Mouse (Mus musculus): ENCODE measurements around the gene Lefty2. TPM values are rescaled to one million over a fixed set of nuclear protein-coding genes. Genes with fewer than 3 reads are reported as not detected.

Gene Lefty2
- polyA plus RNA-seq, 1 experiment from 2014 or later, result 0.25 TPM

DNA sequence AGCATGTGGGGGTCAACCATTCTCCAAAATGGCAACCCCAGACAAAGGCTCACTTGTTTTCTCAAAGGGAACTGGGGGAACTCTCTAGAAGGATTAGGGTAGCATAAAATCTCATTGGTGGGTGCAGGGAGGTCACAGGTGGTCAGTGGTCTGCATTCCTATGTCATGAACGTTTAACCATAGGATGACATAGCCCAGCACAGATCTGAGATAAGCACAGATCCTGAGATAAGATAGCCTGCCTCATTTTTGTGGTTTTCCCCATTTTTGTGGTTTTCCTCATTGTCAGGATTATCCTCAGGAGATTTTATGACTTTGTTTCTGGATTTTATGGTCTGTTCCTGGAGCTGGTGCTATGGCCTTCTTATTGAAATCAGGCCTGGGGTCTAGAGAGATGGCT is 24.1 kb downstream of the Lefty2 start:
- no peaks in the 10 kb centered on the region for H3K27me3 ChIP-seq (replicated peaks; ENCODE audit: control insufficient read depth, insufficient read depth, low read length)
- no peak overlapping the region for H3K9ac ChIP-seq (ENCODE audit: low read depth, low read length)
- H3K9me3 ChIP-seq (ENCODE audit: control insufficient read depth, low read length), result no peaks in the 10 kb centered on the region
- no peak overlapping the region for H3K4me3 ChIP-seq (ENCODE audit: low read depth, low read length)
- H3K4me2 ChIP-seq (ENCODE audit: low read depth, low read length), result no peak overlapping the region
- whole genome bisulfite sequencing, result 44% methylated on average over 1 of the region's 1 CpGs
- ATAC-seq (ENCODE audit: low read depth), result no peak
- H3K36me3 ChIP-seq (ENCODE audit: control insufficient read depth, insufficient read depth, low read length), result no peaks in the 10 kb centered on the region
- no peak overlapping the region for H3K27ac ChIP-seq (replicated peaks; ENCODE audit: low read depth, low read length)
- peaks cover 8% of the 10 kb centered on the region for H3K4me1 ChIP-seq (ENCODE audit: control insufficient read depth, insufficient read depth, low read length)
- DNase-seq (ENCODE audit: low spot score), result no peak

DNA sequence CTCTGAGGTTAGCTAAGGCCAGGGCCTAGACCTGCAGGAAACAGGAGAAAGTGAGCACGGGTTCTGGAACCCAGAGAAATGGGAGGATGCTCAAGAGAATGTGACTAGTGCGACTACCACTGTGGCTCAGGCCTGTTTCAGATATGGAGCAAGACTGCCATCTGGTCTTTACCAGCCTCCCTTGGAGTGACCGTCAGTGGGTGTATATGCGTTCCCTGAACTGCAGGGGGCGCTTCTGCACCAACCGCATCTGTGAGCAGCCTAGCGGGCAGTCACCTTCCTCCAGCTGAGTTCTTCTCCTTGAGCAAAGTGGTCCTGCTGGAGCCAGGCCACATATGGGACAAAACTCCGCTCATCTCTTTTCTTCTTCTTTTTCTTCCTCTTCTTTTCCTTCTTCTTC is 26.8 kb downstream of the Lefty2 start:
- no peak for DNase-seq (ENCODE audit: low spot score)
- Histone ChIP-seq H3K4me1 (ENCODE audit: control insufficient read depth, insufficient read depth, low read length) (no peaks in the 10 kb centered on the region), H3K27me3 (replicated peaks; ENCODE audit: control insufficient read depth, insufficient read depth, low read length) (no peaks in the 10 kb centered on the region), H3K9me3 (ENCODE audit: control insufficient read depth, low read length) (no peaks in the 10 kb centered on the region), H3K36me3 (ENCODE audit: control insufficient read depth, insufficient read depth, low read length) (no peaks in the 10 kb centered on the region), H3K9ac (ENCODE audit: low read depth, low read length) (no peak overlapping the region), H3K27ac (replicated peaks; ENCODE audit: low read depth, low read length) (no peak overlapping the region), H3K4me3 (ENCODE audit: low read depth, low read length) (no peak overlapping the region), H3K4me2 (ENCODE audit: low read depth, low read length) (no peak overlapping the region)
- WGBS, result 36% methylated on average over 8 of the region's 8 CpGs
- no peak for ATAC-seq (ENCODE audit: low read depth)

DNA sequence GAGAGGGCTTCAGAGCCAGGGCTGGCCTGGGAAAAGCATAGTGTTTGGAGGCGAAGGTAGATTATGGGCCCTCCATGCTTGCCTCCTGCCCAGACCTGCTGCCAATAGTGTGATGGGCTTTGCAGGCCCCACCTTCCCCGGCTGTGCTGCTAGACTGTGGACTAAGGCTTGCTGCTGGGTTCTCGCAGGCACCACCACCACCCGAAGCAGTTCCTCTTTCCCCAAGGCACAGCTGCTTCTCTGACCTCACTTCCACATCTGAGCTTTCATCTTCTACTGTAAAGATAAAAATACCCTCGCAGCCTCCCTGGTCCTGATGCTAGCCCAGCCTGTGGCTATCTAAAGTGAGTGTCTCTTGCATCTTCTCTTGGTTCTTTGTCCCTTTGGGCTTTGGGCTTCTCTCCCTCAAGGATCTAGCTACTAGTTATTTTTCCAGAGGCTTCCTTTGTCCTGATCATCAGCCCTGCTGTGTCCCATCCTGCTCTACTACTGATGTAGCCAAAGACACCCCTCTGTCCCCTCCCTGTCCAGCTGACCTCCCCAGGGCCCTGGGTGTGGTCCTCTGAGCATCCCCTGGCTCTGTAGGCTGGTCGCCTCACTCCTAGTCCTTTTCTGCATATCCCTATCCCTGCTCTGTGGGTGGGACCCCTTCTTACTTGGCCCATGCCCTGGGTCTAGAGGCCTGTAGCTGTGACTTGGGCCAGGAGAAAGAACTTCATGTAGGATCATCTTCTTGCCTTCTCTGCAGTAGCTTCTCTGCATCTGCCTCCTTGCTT is 29.6 kb downstream of the Lefty2 start:
- Histone ChIP-seq H3K4me1 (ENCODE audit: control insufficient read depth, insufficient read depth, low read length) (no peaks in the 10 kb centered on the region), H3K27ac (replicated peaks; ENCODE audit: low read depth, low read length) (no peak overlapping the region), H3K36me3 (ENCODE audit: control insufficient read depth, insufficient read depth, low read length) (no peaks in the 10 kb centered on the region), H3K9me3 (ENCODE audit: control insufficient read depth, low read length) (no peaks in the 10 kb centered on the region), H3K4me2 (ENCODE audit: low read depth, low read length) (no peak overlapping the region), H3K27me3 (replicated peaks; ENCODE audit: control insufficient read depth, insufficient read depth, low read length) (no peaks in the 10 kb centered on the region), H3K9ac (ENCODE audit: low read depth, low read length) (no peak overlapping the region), H3K4me3 (ENCODE audit: low read depth, low read length) (no peak overlapping the region)
- DNase-seq (ENCODE audit: low spot score) (no peak), ATAC-seq (ENCODE audit: low read depth) (no peak)
- 74% methylated on average over 6 of the region's 6 CpGs for WGBS

DNA sequence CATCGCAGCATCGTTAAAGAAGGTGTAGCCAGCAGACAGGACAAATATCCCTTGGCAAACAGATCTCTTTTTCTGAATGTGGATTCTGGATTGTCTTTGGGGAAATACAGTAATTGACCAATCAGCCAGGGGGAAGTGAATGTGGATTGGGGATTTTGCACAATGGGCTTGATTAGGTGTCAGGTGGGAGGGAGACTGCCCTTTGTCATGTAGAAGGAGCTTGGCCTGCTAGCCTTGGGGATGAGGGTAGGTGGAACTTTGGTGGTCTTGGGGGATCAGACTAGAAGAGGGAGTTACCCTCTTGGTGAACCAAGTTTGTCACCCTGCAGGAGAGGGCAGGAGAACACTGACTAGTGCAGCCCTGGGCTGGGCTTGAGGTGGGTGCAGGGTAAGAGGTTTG is 31.8 kb downstream of the Lefty2 start:
- 43% methylated on average over 2 of the region's 2 CpGs for WGBS
- no peaks in the 10 kb centered on the region for H3K36me3 ChIP-seq (ENCODE audit: control insufficient read depth, insufficient read depth, low read length)
- no peak for ATAC-seq (ENCODE audit: low read depth)

GRCm38 (mm10) chr1:180926286-180926685 is 33.4 kb downstream of the Lefty2 start:
- DNase-seq (ENCODE audit: low spot score), result no peak
- Histone ChIP-seq H3K27me3 (replicated peaks; ENCODE audit: control insufficient read depth, insufficient read depth, low read length) (no peaks in the 10 kb centered on the region), H3K27ac (replicated peaks; ENCODE audit: low read depth, low read length) (no peak overlapping the region), H3K9ac (ENCODE audit: low read depth, low read length) (no peak overlapping the region), H3K9me3 (ENCODE audit: control insufficient read depth, low read length) (no peaks in the 10 kb centered on the region), H3K4me2 (ENCODE audit: low read depth, low read length) (no peak overlapping the region), H3K36me3 (ENCODE audit: control insufficient read depth, insufficient read depth, low read length) (no peaks in the 10 kb centered on the region), H3K4me1 (ENCODE audit: control insufficient read depth, insufficient read depth, low read length) (no peaks in the 10 kb centered on the region), H3K4me3 (ENCODE audit: low read depth, low read length) (no peak overlapping the region)
- WGBS, result 64% methylated on average over 4 of the region's 4 CpGs
- no peak for ATAC-seq (ENCODE audit: low read depth)

More for the DNA sequence above, 31.8 kb downstream of the Lefty2 start:
- Histone ChIP-seq H3K27me3 (replicated peaks; ENCODE audit: control insufficient read depth, insufficient read depth, low read length) (no peaks in the 10 kb centered on the region), H3K9ac (ENCODE audit: low read depth, low read length) (no peak overlapping the region), H3K4me3 (ENCODE audit: low read depth, low read length) (no peak overlapping the region), H3K9me3 (ENCODE audit: control insufficient read depth, low read length) (no peaks in the 10 kb centered on the region), H3K4me1 (ENCODE audit: control insufficient read depth, insufficient read depth, low read length) (no peaks in the 10 kb centered on the region), H3K4me2 (ENCODE audit: low read depth, low read length) (no peak overlapping the region), H3K27ac (replicated peaks; ENCODE audit: low read depth, low read length) (no peak overlapping the region)
- no peak for DNase-seq (ENCODE audit: low spot score)

- Histone ChIP-seq H3K27ac (replicated peaks; ENCODE audit: low read depth, low read length) (no peak overlapping the region), H3K4me1 (ENCODE audit: control insufficient read depth, insufficient read depth, low read length) (no peaks in the 10 kb centered on the region), H3K9ac (ENCODE audit: low read depth, low read length) (no peak overlapping the region), H3K27me3 (replicated peaks; ENCODE audit: control insufficient read depth, insufficient read depth, low read length) (peaks cover 16% of the 10 kb centered on the region), H3K36me3 (ENCODE audit: control insufficient read depth, insufficient read depth, low read length) (no peaks in the 10 kb centered on the region), H3K9me3 (ENCODE audit: control insufficient read depth, low read length) (no peaks in the 10 kb centered on the region), H3K4me3 (ENCODE audit: low read depth, low read length) (no peak overlapping the region), H3K4me2 (ENCODE audit: low read depth, low read length) (no peak overlapping the region)
- DNase-seq (ENCODE audit: low spot score), result no peak
- 53% methylated on average over 2 of the region's 2 CpGs for WGBS
- ATAC-seq (ENCODE audit: low read depth), result no peak
Measured at GRCm38 (mm10) chr1:180929599-180929998, 36.7 kb downstream of the Lefty2 start.

DNA sequence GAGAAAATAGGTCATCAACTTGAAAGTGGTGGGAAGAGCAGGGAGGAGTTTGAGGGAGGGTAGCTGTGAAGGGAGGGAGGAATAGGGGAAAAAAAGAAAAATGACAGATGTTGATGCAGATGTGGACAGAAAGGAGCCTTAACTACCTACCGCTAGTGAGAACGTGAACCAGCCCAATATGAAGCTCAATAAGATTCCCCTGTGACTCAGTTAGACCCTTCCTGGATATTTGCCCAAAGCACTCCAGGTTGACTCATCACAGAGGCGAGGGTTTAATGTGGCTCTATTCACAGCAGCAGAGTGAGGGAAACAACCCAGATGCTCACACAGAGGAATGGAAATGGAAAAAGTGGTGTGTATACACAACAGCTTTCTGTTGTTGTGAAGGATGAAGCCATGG is 38.2 kb downstream of the Lefty2 start:
- 47% methylated on average over 3 of the region's 3 CpGs for WGBS
- H3K9me3 ChIP-seq (ENCODE audit: control insufficient read depth, low read length), result no peaks in the 10 kb centered on the region
- ATAC-seq (ENCODE audit: low read depth), result no peak

GRCm38 (mm10) chr1:180933659-180934058 is 40.8 kb downstream of the Lefty2 start:
- Histone ChIP-seq H3K4me2 (ENCODE audit: low read depth, low read length) (no peak overlapping the region), H3K27ac (replicated peaks; ENCODE audit: low read depth, low read length) (no peak overlapping the region), H3K36me3 (ENCODE audit: control insufficient read depth, insufficient read depth, low read length) (no peaks in the 10 kb centered on the region), H3K27me3 (replicated peaks; ENCODE audit: control insufficient read depth, insufficient read depth, low read length) (peaks cover 42% of the 10 kb centered on the region), H3K9ac (ENCODE audit: low read depth, low read length) (no peak overlapping the region), H3K9me3 (ENCODE audit: control insufficient read depth, low read length) (no peaks in the 10 kb centered on the region), H3K4me1 (ENCODE audit: control insufficient read depth, insufficient read depth, low read length) (no peaks in the 10 kb centered on the region), H3K4me3 (ENCODE audit: low read depth, low read length) (no peak overlapping the region)
- no peak for DNase-seq (ENCODE audit: low spot score)
- 25% methylated on average over 6 of the region's 6 CpGs for whole genome bisulfite sequencing
- ATAC-seq (ENCODE audit: low read depth), result no peak

More for the DNA sequence above, 38.2 kb downstream of the Lefty2 start:
- Histone ChIP-seq H3K27me3 (replicated peaks; ENCODE audit: control insufficient read depth, insufficient read depth, low read length) (peaks cover 31% of the 10 kb centered on the region), H3K4me2 (ENCODE audit: low read depth, low read length) (no peak overlapping the region), H3K27ac (replicated peaks; ENCODE audit: low read depth, low read length) (no peak overlapping the region), H3K36me3 (ENCODE audit: control insufficient read depth, insufficient read depth, low read length) (no peaks in the 10 kb centered on the region), H3K4me3 (ENCODE audit: low read depth, low read length) (no peak overlapping the region), H3K4me1 (ENCODE audit: control insufficient read depth, insufficient read depth, low read length) (no peaks in the 10 kb centered on the region), H3K9ac (ENCODE audit: low read depth, low read length) (no peak overlapping the region)
- no peak for DNase-seq (ENCODE audit: low spot score)
